Mouse (Mus musculus) E14TG2a.4 (cell line): ENCODE results near the gene Rassf1.

Experiments
- CTCF ChIP-seq: conservative IDR thresholded peaks from 2 replicates; pipeline ENCODE4 v1.5.1; 2014; ENCODE audit warnings: low read length
- NANOG ChIP-seq: IDR thresholded peaks from 2 replicates; pipeline ENCODE4 v1.6.1; 2014; ENCODE audit warnings: borderline replicate concordance, low read length, mixed read lengths
- POU5F1 ChIP-seq: IDR thresholded peaks from 2 replicates; pipeline ENCODE4 v1.6.1; 2014; ENCODE audit warnings: low read length, borderline replicate concordance

DNA sequence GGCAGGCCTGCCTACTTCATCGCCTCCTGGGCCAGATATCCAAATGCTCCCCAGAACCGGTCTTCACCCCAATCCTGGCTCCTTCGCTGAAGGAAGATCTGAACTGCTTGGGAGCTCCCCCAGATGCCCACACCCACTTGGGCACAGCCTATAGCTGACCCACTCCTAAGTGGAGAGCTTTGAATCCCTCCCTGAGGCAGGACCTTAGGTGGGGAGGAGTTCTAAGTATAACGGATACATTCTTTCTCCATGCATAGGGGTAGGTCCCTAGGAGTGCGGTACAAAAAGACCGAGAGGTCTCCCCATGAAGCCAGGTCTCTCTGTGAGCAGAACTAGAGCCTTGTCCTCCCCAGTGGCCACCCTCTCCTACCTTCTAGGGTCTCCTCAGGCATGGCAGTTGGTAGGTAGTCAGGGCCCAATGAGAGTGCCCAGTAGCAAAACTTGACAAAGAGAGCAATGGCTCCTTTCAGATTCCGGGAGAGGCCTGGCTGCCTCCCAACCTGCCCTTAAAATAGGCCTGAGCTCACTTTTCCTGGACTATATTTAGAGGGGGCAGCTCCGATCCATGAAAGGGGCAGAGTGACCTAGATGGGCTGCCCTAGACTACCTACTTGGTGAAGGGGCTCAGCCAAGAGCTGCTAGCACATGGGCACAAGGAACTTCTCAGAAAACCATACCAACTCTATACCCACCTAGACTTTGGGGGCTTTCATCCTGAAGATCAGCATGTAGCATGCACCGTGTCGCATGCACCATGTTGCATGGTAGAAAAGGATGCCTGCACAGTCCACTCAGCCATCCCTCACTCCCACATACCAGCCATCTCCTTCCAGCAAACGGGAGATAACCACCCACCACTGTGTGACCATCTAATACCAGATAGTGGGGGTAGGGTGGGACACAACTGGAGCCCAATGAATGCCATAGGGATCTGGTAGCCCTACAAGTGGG is 45.5 kb downstream of the Rassf1 start:
- no peak for TF ChIP-seq CTCF
- TF ChIP-seq POU5F1 = no peak
- no peak for TF ChIP-seq NANOG
